Mouse (Mus musculus) embryonic facial prominence, embryonic 14.5 days (tissue): ENCODE data around the gene Gcfc2. TPM values are rescaled to one million over a fixed set of nuclear protein-coding genes. Genes with fewer than 3 reads are reported as not detected.

Experiments
- ATAC-seq: fragments of 200-750 bp; cut with Nextera tagmentation; 2 replicates; pipeline ENCODE4 v1.8.0; 2017; ENCODE audit warnings: low read depth, moderate number of reproducible peaks, moderate TSS enrichment
- DNase-seq: peaks from one replicate; pipeline ENCODE4 v3.0.0-alpha.2; 2015; ENCODE audit warnings: low spot score
- H3K27ac ChIP-seq: fragments of 300-500 bp; sonication (generic); replicated peaks from 2 replicates; pipeline ENCODE4 v1.5.1; 2014; ENCODE audit warnings: low read depth, mild to moderate bottlenecking, low read length, moderate library complexity
- H3K27me3 ChIP-seq: fragments of 300-500 bp; sonication (generic); replicated peaks from 2 replicates; pipeline ENCODE4 v1.6.1; 2014; ENCODE audit warnings: low read length; ENCODE audit not compliant: control insufficient read depth, insufficient read depth
- H3K36me3 ChIP-seq: fragments of 300-500 bp; sonication (generic); 2 replicates; pipeline ENCODE4 v1.6.1; 2014; ENCODE audit warnings: low read length, mixed read lengths; ENCODE audit not compliant: control insufficient read depth, insufficient read depth
- H3K4me1 ChIP-seq: fragments of 300-500 bp; sonication (generic); 2 replicates; pipeline ENCODE4 v1.6.1; 2014; ENCODE audit warnings: antibody characterized with exemption, low read length; ENCODE audit not compliant: control insufficient read depth, insufficient read depth
- H3K4me2 ChIP-seq: fragments of 300-500 bp; sonication (generic); 2 replicates; pipeline ENCODE4 v1.6.1; 2014; ENCODE audit warnings: low read depth, mild to moderate bottlenecking, low read length, moderate library complexity, mixed read lengths
- H3K4me3 ChIP-seq: fragments of 300-500 bp; sonication (generic); 2 replicates; pipeline ENCODE4 v1.5.1; 2014; ENCODE audit warnings: low read depth, mild to moderate bottlenecking, low read length
- H3K9ac ChIP-seq: fragments of 300-500 bp; sonication (generic); 2 replicates; pipeline ENCODE4 v1.6.1; 2014; ENCODE audit warnings: low read depth, mild to moderate bottlenecking, low read length, moderate library complexity, mixed read lengths
- H3K9me3 ChIP-seq: fragments of 300-500 bp; sonication (generic); 2 replicates; pipeline ENCODE4 v1.6.1; 2016; ENCODE audit warnings: low read length; ENCODE audit not compliant: control insufficient read depth
- WGBS: fragments of 180-500 bp; shearing (Covaris S2); extraction: QIAGEN DNeasy Blood & Tissue Kit; methylation state at CpG from one replicate; pipeline ENCODE4 v1.1.7; 2014; 5-methylcytosine and 5-hydroxymethylcytosine counted together
- polyA plus RNA-seq: library from polyadenylated mRNA; unstranded; fragments of >200 nt; fragmentation: Nextera tagmentation; extraction: Ambion mirVana; gene quantifications from 2 replicates; pipeline ENCODE4 v1.2.1, GENCODE M21; 2014

Gene Gcfc2
- polyA plus RNA-seq, 1 experiment from 2014 or later, result 10.4 TPM

DNA sequence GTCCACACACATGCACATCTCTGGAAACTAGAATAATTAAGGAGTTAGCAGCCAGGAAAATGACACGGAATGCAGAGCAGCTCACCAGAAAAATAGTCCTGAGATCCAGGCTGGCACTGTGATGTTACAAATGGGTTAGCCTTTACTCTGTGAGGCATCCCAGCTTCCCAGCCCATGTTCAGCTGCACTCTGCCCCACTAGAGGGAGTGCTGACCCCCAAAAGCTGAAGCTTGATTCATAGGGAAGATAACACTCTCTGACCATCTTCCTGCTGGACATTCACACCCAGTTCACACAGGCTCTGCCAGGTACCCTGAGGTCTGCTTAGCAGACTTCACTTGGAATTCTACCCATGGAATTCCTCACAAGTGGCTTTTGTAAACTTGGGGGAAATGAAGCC lies 36.8 kb downstream of the Gcfc2 start:
- WGBS, result 90% methylated on average over 1 of the region's 1 CpGs
- no peak overlapping the region for H3K4me3 ChIP-seq
- no peaks in the 10 kb centered on the region for H3K9me3 ChIP-seq
- H3K9ac ChIP-seq, result no peak overlapping the region
- H3K4me1 ChIP-seq, result 0 out of 2 replicates have a peak, but pooled peaks cover 7% of the 10 kb centered on the region
- H3K27ac ChIP-seq, result no peak overlapping the region
- peaks cover 83% of the 10 kb centered on the region for H3K36me3 ChIP-seq
- no peaks in the 10 kb centered on the region for H3K27me3 ChIP-seq
- no peak overlapping the region for H3K4me2 ChIP-seq
- DNase-seq (no peak), ATAC-seq (no peak)

GRCm38 (mm10) chr6:81965296-81966067 lies 42.0 kb downstream of the Gcfc2 start, which contains the start of gene Mrpl19:
Mrpl19 (minus strand) TSS chr6:81965958.
- ATAC-seq, result peak; percentile 98
- DNase-seq, result peak; percentile 95
- H3K4me3 ChIP-seq, result peak within 1 kb of the TSS; percentile 75
- peak within 1 kb of the TSS; percentile 75 for H3K9ac ChIP-seq
- H3K27me3 ChIP-seq, result no peaks in the 10 kb centered on the region
- WGBS, result under 1% methylated on average over 44 of the region's 44 CpGs
- H3K36me3 ChIP-seq, result peaks cover 34% of the 10 kb centered on the region
- H3K4me1 ChIP-seq, result 0 out of 2 replicates have a peak, but pooled peaks cover 7% of the 10 kb centered on the region
- H3K27ac ChIP-seq, result no peak within 1 kb of the TSS
- H3K4me2 ChIP-seq, result peak within 1 kb of the TSS; percentile 71
- no peaks in the 10 kb centered on the region for H3K9me3 ChIP-seq

GRCm38 (mm10) chr6:81966068-81966544 lies 42.6 kb downstream of the Gcfc2 start:
- DNase-seq (no peak), ATAC-seq (no peak; the same call in 1 of the 2 replicates)
- Histone ChIP-seq H3K27me3 (no peaks in the 10 kb centered on the region), H3K4me3 (peak overlapping the region; percentile 75), H3K36me3 (peaks cover 27% of the 10 kb centered on the region), H3K27ac (no peak overlapping the region), H3K4me2 (peak overlapping the region; percentile 71), H3K9ac (peak overlapping the region; percentile 75; the same call in 1 of the 2 replicates), H3K4me1 (0 out of 2 replicates have a peak, but pooled peaks cover 7% of the 10 kb centered on the region), H3K9me3 (no peaks in the 10 kb centered on the region)
- 32% methylated on average over 2 of the region's 2 CpGs for WGBS

DNA sequence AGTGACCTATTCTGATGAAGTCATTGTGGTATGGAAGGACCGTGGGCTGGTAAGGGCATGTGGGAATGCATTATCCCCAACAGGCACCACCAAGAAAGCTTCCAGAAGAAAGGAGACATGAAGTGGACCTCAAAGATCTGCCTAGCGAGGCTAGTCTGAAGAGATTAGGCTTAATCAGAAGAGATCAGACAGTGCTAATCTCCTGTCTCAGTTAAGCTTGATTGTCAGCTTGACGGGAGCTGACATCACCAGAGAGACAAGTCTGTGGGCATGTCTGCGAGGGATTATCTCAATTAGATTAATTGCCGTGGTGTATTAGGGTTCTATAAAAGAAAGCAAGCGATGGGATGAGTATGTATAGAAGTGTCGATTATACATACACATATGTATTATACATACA lies 47.7 kb downstream of the Gcfc2 start:
- no peaks in the 10 kb centered on the region for H3K36me3 ChIP-seq
- H3K27me3 ChIP-seq, result no peaks in the 10 kb centered on the region
- H3K4me3 ChIP-seq, result no peak overlapping the region
- ATAC-seq (no peak), DNase-seq (no peak)
- WGBS, result 69% methylated on average over 7 of the region's 7 CpGs
- no peaks in the 10 kb centered on the region for H3K9me3 ChIP-seq
- H3K9ac ChIP-seq, result no peak overlapping the region
- H3K4me2 ChIP-seq, result no peak overlapping the region
- no peak overlapping the region for H3K27ac ChIP-seq
- H3K4me1 ChIP-seq, result no peaks in the 10 kb centered on the region

GRCm38 (mm10) chr6:81972595-81972994 lies 49.1 kb downstream of the Gcfc2 start:
- H3K4me2 ChIP-seq, result no peak overlapping the region

GRCm38 (mm10) chr6:81975971-81976621 lies 52.6 kb downstream of the Gcfc2 start:
- ATAC-seq, result peak; percentile 65; the same call in 1 of the 2 replicates
- H3K4me3 ChIP-seq, result no peak overlapping the region
- no peaks in the 10 kb centered on the region for H3K36me3 ChIP-seq
- H3K9ac ChIP-seq, result no peak overlapping the region
- DNase-seq, result peak; percentile 80
- H3K4me1 ChIP-seq, result no peaks in the 10 kb centered on the region
- H3K27ac ChIP-seq, result no peak overlapping the region
- WGBS, result 36% methylated on average over 7 of the region's 7 CpGs
- no peak overlapping the region for H3K4me2 ChIP-seq
- H3K27me3 ChIP-seq, result no peaks in the 10 kb centered on the region
- no peaks in the 10 kb centered on the region for H3K9me3 ChIP-seq

More at GRCm38 (mm10) chr6:81972595-81972994, 49.1 kb downstream of the Gcfc2 start:
- H3K4me3 ChIP-seq, result no peak overlapping the region
- no peaks in the 10 kb centered on the region for H3K27me3 ChIP-seq
- DNase-seq (no peak), ATAC-seq (no peak)
- H3K36me3 ChIP-seq, result no peaks in the 10 kb centered on the region
- no peaks in the 10 kb centered on the region for H3K9me3 ChIP-seq
- no peaks in the 10 kb centered on the region for H3K4me1 ChIP-seq
- no peak overlapping the region for H3K9ac ChIP-seq
- 84% methylated on average over 8 of the region's 8 CpGs for WGBS
- no peak overlapping the region for H3K27ac ChIP-seq

- no peak for ATAC-seq
- no peak overlapping the region for H3K27ac ChIP-seq
- H3K4me2 ChIP-seq, result no peak overlapping the region
- H3K4me3 ChIP-seq, result no peak overlapping the region
- DNase-seq, result no peak
- no peak overlapping the region for H3K9ac ChIP-seq
- H3K36me3 ChIP-seq, result no peaks in the 10 kb centered on the region
- no peaks in the 10 kb centered on the region for H3K27me3 ChIP-seq
- no peaks in the 10 kb centered on the region for H3K4me1 ChIP-seq
- WGBS, result 85% methylated on average over 4 of the region's 4 CpGs
- no peaks in the 10 kb centered on the region for H3K9me3 ChIP-seq
Observed at GRCm38 (mm10) chr6:81979286-81979685, 55.8 kb downstream of the Gcfc2 start.

GRCm38 (mm10) chr6:81986171-81986570 lies 62.7 kb downstream of the Gcfc2 start:
- no peak for DNase-seq
- Histone ChIP-seq H3K27me3 (no peaks in the 10 kb centered on the region), H3K36me3 (no peaks in the 10 kb centered on the region), H3K4me2 (no peak overlapping the region), H3K27ac (no peak overlapping the region), H3K4me1 (peaks cover 4% of the 10 kb centered on the region; the same call in 1 of the 2 replicates), H3K9ac (no peak overlapping the region), H3K9me3 (no peaks in the 10 kb centered on the region), H3K4me3 (no peak overlapping the region)
- ATAC-seq, result no peak
- 88% methylated on average over 8 of the region's 8 CpGs for WGBS
